Mouse (Mus musculus): Measurements from ENCODE around the gene Shisal1. TPM values are rescaled to one million over a fixed set of nuclear protein-coding genes. Genes with fewer than 3 reads are reported as not detected.

Gene Shisal1
- polyA plus RNA-seq, 1 experiment: 2.2 TPM

DNA sequence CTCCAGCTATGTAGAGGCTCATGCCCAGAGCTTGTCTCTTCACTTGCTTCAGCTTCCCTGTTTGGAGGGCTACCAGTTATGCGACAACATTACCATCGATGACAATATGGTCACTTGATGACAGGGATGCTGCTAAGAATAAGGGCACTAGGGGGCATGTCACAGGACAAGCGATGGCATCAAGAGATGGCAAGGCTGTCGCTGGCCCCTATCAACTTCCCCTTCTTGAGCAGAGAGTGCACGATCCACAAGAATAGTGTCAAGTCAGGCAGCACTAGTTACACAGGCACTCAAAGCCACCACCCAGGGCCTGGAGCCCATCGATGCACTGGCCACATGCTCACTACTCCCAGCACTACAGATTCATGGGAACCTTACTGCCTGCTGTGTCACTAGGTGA is 8.4 kb upstream of the Shisal1 start:
- no peak overlapping the region for H3ac ChIP-seq (ENCODE audit: control insufficient read depth, insufficient read length)
- no peaks in the 10 kb centered on the region for H3K36me3 ChIP-seq (ENCODE audit: control insufficient read depth, insufficient read depth)
- no peak overlapping the region for H3K4me3 ChIP-seq
- TF ChIP-seq SRF (IDR thresholded peaks at IDR 0.05; ENCODE audit: control insufficient read depth, insufficient read length, low read depth) (no peak), TCF12 (IDR thresholded peaks at IDR 0.05; ENCODE audit: insufficient read depth, poor library complexity, severe bottlenecking) (no peak), TCF3 (IDR thresholded peaks at IDR 0.05; ENCODE audit: insufficient read length, low read depth) (no peak), MYOG (IDR thresholded peaks at IDR 0.05; ENCODE audit: control insufficient read depth in 1 of 3, insufficient read depth in 1 of 3, insufficient read length in 2 of 3, low read depth in 2 of 3) (no peak), E2F4 (IDR thresholded peaks at IDR 0.05; ENCODE audit: insufficient read depth) (no peak), REST (IDR thresholded peaks at IDR 0.05; ENCODE audit: insufficient read depth, insufficient read length) (no peak), POLR2A (IDR thresholded peaks at IDR 0.05; ENCODE audit: insufficient read length, low read depth) (no peak), CEBPB (IDR thresholded peaks at IDR 0.05; ENCODE audit: insufficient read depth, poor library complexity, severe bottlenecking) (no peak), MAX (IDR thresholded peaks at IDR 0.05; ENCODE audit: low read depth) (no peak), MYOD1 (IDR thresholded peaks at IDR 0.05; ENCODE audit: control insufficient read depth in 1 of 3, insufficient read length in 2 of 3, low read depth in 2 of 3) (no peak)
- no peaks in the 10 kb centered on the region for H3K27me3 ChIP-seq (ENCODE audit: control insufficient read depth, insufficient read depth, insufficient read length)
- no peaks in the 10 kb centered on the region for H3K79me2 ChIP-seq (ENCODE audit: control insufficient read depth, insufficient read depth)
- H3K4me2 ChIP-seq (ENCODE audit: low read depth): no peak overlapping the region

DNA sequence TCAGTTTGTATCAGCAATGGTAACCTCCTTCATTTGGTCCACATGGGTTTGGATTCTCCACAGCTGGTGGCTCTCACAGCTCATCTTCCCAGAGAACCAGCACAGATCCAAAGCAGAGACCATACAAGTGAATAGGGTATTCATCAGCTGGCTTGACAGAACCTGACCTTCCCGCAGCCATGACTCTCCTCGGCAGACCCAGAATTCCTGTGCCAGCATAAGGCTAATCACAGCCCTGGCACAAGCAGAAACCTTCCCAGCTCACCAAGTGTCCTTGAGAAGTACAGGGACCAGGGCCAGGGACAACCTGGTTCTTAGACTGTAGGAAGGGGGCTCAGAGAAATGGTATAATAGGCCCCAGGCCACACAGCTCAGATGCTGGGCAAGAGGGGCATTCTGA is 6.2 kb upstream of the Shisal1 start:
- H3K4me3 ChIP-seq: no peak overlapping the region
- H3ac ChIP-seq (ENCODE audit: control insufficient read depth, insufficient read length): no peak overlapping the region
- no peak overlapping the region for H3K4me2 ChIP-seq (ENCODE audit: low read depth)
- TF ChIP-seq POLR2AphosphoS2 (IDR thresholded peaks at IDR 0.05; ENCODE audit: insufficient read length, low read depth): no peak
- TF ChIP-seq POLR2A (IDR thresholded peaks at IDR 0.05; ENCODE audit: insufficient read length, low read depth): no peak
- no peak for TF ChIP-seq MAX (IDR thresholded peaks at IDR 0.05; ENCODE audit: low read depth)
- TF ChIP-seq SRF (IDR thresholded peaks at IDR 0.05; ENCODE audit: control insufficient read depth, insufficient read length, low read depth): no peak
- TF ChIP-seq E2F4 (IDR thresholded peaks at IDR 0.05; ENCODE audit: insufficient read depth): no peak
- TF ChIP-seq CEBPB (IDR thresholded peaks at IDR 0.05; ENCODE audit: insufficient read depth, poor library complexity, severe bottlenecking): no peak
- no peak for TF ChIP-seq MYOG (IDR thresholded peaks at IDR 0.05; ENCODE audit: control insufficient read depth in 1 of 3, insufficient read depth in 1 of 3, insufficient read length in 2 of 3, low read depth in 2 of 3)
- TF ChIP-seq TCF3 (IDR thresholded peaks at IDR 0.05; ENCODE audit: insufficient read length, low read depth): no peak
- no peak for TF ChIP-seq MYOD1 (IDR thresholded peaks at IDR 0.05; ENCODE audit: control insufficient read depth in 1 of 3, insufficient read length in 2 of 3, low read depth in 2 of 3)
- no peak for TF ChIP-seq USF1 (IDR thresholded peaks at IDR 0.05; ENCODE audit: low read depth)
- TF ChIP-seq TCF12 (IDR thresholded peaks at IDR 0.05; ENCODE audit: insufficient read depth, poor library complexity, severe bottlenecking): no peak
- TF ChIP-seq REST (IDR thresholded peaks at IDR 0.05; ENCODE audit: insufficient read depth, insufficient read length): no peak
- H3K79me2 ChIP-seq (ENCODE audit: control insufficient read depth, insufficient read depth): no peaks in the 10 kb centered on the region
- H3K36me3 ChIP-seq (ENCODE audit: control insufficient read depth, insufficient read depth): no peaks in the 10 kb centered on the region
- peaks cover 11% of the 10 kb centered on the region for H3K27me3 ChIP-seq (ENCODE audit: control insufficient read depth, insufficient read depth, insufficient read length)

DNA sequence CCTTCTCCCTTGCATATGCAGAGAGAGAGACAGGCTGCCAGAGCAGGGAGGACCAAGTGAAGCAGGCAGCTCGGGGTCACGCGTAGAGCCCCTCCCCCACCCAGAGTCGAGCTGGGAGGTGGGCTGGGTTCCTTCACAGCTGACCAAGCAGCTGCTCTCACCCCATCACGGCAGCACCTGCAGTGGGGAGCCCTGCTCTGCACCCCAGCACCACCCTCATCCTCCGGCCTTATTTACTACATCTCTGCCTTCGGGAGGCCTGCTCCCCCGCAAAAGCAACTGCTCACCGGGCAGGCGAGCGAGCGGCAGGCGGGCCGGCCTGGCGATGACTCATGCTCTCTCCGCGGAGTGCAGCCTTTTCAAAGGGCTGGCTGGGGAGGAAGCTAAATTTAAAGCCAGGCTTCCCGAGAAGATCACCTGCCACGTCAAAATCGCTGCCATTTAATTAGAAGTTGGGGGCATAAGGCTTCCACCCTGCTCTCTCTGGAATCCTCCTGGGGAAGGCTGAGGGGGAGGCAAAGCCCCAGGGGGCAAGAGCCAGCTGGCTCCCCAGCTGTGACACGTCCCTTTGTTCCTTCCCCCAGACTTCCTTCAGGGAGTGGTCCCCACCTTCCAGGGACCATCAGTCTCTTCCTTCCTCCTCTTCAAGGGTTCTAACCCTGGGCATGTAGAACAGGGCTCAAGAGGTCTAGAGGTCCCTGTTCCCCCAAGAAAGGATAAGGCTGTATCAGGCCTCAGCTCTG is 3.7 kb upstream of the Shisal1 start:
- Histone ChIP-seq H3ac (ENCODE audit: control insufficient read depth, insufficient read length) (no peak overlapping the region), H3K36me3 (ENCODE audit: control insufficient read depth, insufficient read depth) (no peaks in the 10 kb centered on the region), H3K4me3 (no peak overlapping the region), H3K27me3 (ENCODE audit: control insufficient read depth, insufficient read depth, insufficient read length) (peaks cover 33% of the 10 kb centered on the region), H3K79me2 (ENCODE audit: control insufficient read depth, insufficient read depth) (no peaks in the 10 kb centered on the region), H3K4me2 (ENCODE audit: low read depth) (peak overlapping the region; percentile 64)
- TF ChIP-seq USF1 (IDR thresholded peaks at IDR 0.05; ENCODE audit: low read depth) (no peak), MAX (IDR thresholded peaks at IDR 0.05; ENCODE audit: low read depth) (no peak), REST (IDR thresholded peaks at IDR 0.05; ENCODE audit: insufficient read depth, insufficient read length) (no peak), E2F4 (IDR thresholded peaks at IDR 0.05; ENCODE audit: insufficient read depth) (no peak), TCF12 (IDR thresholded peaks at IDR 0.05; ENCODE audit: insufficient read depth, poor library complexity, severe bottlenecking) (peak; percentile 89), POLR2A (IDR thresholded peaks at IDR 0.05; ENCODE audit: insufficient read length, low read depth) (no peak), MYOG (IDR thresholded peaks at IDR 0.05; ENCODE audit: control insufficient read depth in 1 of 3, insufficient read depth in 1 of 3, insufficient read length in 2 of 3, low read depth in 2 of 3) (peak; percentile 55 to 97 (median 96)), POLR2AphosphoS2 (IDR thresholded peaks at IDR 0.05; ENCODE audit: insufficient read length, low read depth) (no peak), MYOD1 (IDR thresholded peaks at IDR 0.05; ENCODE audit: control insufficient read depth in 1 of 3, insufficient read length in 2 of 3, low read depth in 2 of 3) (peak in 2 of 3 experiments; percentile 89 to 95), TCF3 (IDR thresholded peaks at IDR 0.05; ENCODE audit: insufficient read length, low read depth) (peak; percentile 91), CEBPB (IDR thresholded peaks at IDR 0.05; ENCODE audit: insufficient read depth, poor library complexity, severe bottlenecking) (no peak), SRF (IDR thresholded peaks at IDR 0.05; ENCODE audit: control insufficient read depth, insufficient read length, low read depth) (no peak)

DNA sequence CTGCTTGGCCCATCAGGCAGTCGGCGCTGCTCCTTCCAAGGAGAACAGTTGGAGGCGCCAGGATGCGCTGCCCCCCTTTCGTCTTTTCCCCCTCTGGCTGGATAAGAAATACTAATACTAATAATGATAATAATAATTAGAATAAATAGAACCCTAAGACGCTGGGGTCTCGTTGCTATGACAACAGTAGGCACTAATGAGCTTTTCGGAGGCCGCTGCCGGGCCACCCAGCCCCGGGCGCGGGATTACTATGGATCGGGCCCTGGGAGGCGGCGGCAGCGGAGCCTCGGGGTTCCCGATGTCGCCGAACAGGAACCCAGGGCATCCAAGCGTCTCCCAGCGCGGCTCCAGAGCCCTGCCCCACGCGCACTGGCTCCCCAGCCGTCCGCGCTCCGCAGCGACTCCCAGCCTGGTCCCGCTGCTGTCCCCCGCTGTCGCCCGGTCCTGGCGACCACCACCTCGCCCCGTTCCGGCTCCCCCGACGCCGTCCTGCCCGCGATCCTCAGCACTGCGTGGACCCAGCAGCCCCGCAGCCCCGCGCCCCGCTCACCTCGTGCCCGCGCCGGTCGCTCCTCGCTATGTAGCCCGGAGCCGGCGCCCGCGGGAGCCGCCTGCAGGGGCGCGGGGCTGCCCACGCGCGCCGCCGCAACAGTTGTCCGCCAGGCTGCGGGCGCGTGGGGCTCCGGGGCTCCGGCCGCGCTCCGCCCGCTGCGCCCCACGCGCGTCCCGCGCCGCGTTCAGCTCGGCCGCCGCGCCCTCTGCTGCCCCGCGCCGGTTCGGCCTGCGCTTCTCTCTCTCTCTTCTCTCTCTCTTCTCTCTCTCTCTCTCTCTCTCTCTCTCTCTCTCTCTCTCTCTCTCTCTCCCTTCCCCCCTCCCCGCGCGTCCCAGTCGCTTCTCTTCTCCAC is 833 bp downstream of the Shisal1 start:
- Histone ChIP-seq H3K27me3 (ENCODE audit: control insufficient read depth, insufficient read depth, insufficient read length) (peaks cover 49% of the 10 kb centered on the region), H3K36me3 (ENCODE audit: control insufficient read depth, insufficient read depth) (no peaks in the 10 kb centered on the region), H3K4me2 (ENCODE audit: low read depth) (no peak overlapping the region), H3ac (ENCODE audit: control insufficient read depth, insufficient read length) (no peak overlapping the region), H3K4me3 (no peak overlapping the region), H3K79me2 (ENCODE audit: control insufficient read depth, insufficient read depth) (no peaks in the 10 kb centered on the region)
- TF ChIP-seq POLR2AphosphoS2 (IDR thresholded peaks at IDR 0.05; ENCODE audit: insufficient read length, low read depth): no peak
- no peak for TF ChIP-seq TCF12 (IDR thresholded peaks at IDR 0.05; ENCODE audit: insufficient read depth, poor library complexity, severe bottlenecking)
- no peak for TF ChIP-seq SRF (IDR thresholded peaks at IDR 0.05; ENCODE audit: control insufficient read depth, insufficient read length, low read depth)
- peak in 1 of 3 experiments; percentile 6 for TF ChIP-seq MYOD1 (IDR thresholded peaks at IDR 0.05; ENCODE audit: control insufficient read depth in 1 of 3, insufficient read length in 2 of 3, low read depth in 2 of 3)
- no peak for TF ChIP-seq MAX (IDR thresholded peaks at IDR 0.05; ENCODE audit: low read depth)
- TF ChIP-seq E2F4 (IDR thresholded peaks at IDR 0.05; ENCODE audit: insufficient read depth): no peak
- no peak for TF ChIP-seq CEBPB (IDR thresholded peaks at IDR 0.05; ENCODE audit: insufficient read depth, poor library complexity, severe bottlenecking)
- peak in 1 of 3 experiments; percentile 35 for TF ChIP-seq MYOG (IDR thresholded peaks at IDR 0.05; ENCODE audit: control insufficient read depth in 1 of 3, insufficient read depth in 1 of 3, insufficient read length in 2 of 3, low read depth in 2 of 3)
- TF ChIP-seq REST (IDR thresholded peaks at IDR 0.05; ENCODE audit: insufficient read depth, insufficient read length): no peak
- no peak for TF ChIP-seq POLR2A (IDR thresholded peaks at IDR 0.05; ENCODE audit: insufficient read length, low read depth)
- no peak for TF ChIP-seq TCF3 (IDR thresholded peaks at IDR 0.05; ENCODE audit: insufficient read length, low read depth)
- TF ChIP-seq USF1 (IDR thresholded peaks at IDR 0.05; ENCODE audit: low read depth): no peak

Measured in myocyte (in vitro differentiated cells).